Mouse (Mus musculus) ES-E14 (cell line): ENCODE measurements around the gene Bcl6. TPM values are rescaled to one million over a fixed set of nuclear protein-coding genes. Genes with fewer than 3 reads are reported as not detected.
A peak's percentile ranks its signal among the peaks of the same experiment; 100 is the strongest.

Experiments
- DNase-seq: peaks from one replicate; pipeline ENCODE4 v3.0.0-alpha.2; 2013; ENCODE audit warnings: low read depth, low spot score
- H3K27ac ChIP-seq: 2 replicates; pipeline ENCODE4 v1.5.1; 2012; ENCODE audit warnings: low read depth, mild to moderate bottlenecking, low read length, moderate library complexity, mixed read lengths; ENCODE audit not compliant: poor library complexity, insufficient read depth, severe bottlenecking
- H3K36me3 ChIP-seq: 2 replicates; pipeline ENCODE4 v1.6.1; 2012; ENCODE audit warnings: mild to moderate bottlenecking, low read length, moderate library complexity, mixed read lengths; ENCODE audit not compliant: control insufficient read depth, poor library complexity, insufficient read depth, severe bottlenecking
- H3K4me1 ChIP-seq, 2 experiments: fragments of 150-350 bp in 1 of 2; sonication (generic) in 1 of 2; 2 replicates each; pipeline ENCODE4 v1.6.1; 2012; ENCODE audit warnings: low read length in 2 of 2, mild to moderate bottlenecking in 1 of 2, mixed read lengths in 1 of 2; ENCODE audit not compliant: control insufficient read depth in 2 of 2, insufficient read depth in 2 of 2, poor library complexity in 1 of 2
- H3K4me3 ChIP-seq, 2 experiments: fragments of 150-350 bp in 1 of 2; sonication (generic) in 1 of 2; 2 replicates each; pipeline ENCODE4 v1.5.1; 2012; ENCODE audit warnings: low read length in 2 of 2, low read depth in 1 of 2, mild to moderate bottlenecking in 1 of 2, mixed read lengths in 1 of 2; ENCODE audit not compliant: insufficient read depth in 1 of 2, poor library complexity in 1 of 2, severe bottlenecking in 1 of 2
- H3K9ac ChIP-seq: 2 replicates; pipeline ENCODE4 v1.6.1; 2012; ENCODE audit warnings: low read depth, mild to moderate bottlenecking, low read length, mixed read lengths; ENCODE audit not compliant: poor library complexity, insufficient read depth, severe bottlenecking
- H3K9me3 ChIP-seq: fragments of 150-350 bp; sonication (generic); 2 replicates; pipeline ENCODE4 v1.6.1; 2012; ENCODE audit warnings: low read depth, mild to moderate bottlenecking, low read length; ENCODE audit not compliant: control insufficient read depth, insufficient read depth
- CHD2 ChIP-seq: IDR thresholded peaks from 2 replicates; pipeline ENCODE4 v1.6.1; 2014; ENCODE audit warnings: mild to moderate bottlenecking, low read depth, low read length, inconsistent platforms
- HCFC1 ChIP-seq: IDR thresholded peaks from 2 replicates; pipeline ENCODE4 v1.6.1; 2012; ENCODE audit warnings: low read length, inconsistent platforms, borderline replicate concordance; ENCODE audit not compliant: insufficient read depth
- MAFK ChIP-seq: IDR thresholded peaks from 2 replicates; pipeline ENCODE4 v1.6.1; 2014; ENCODE audit warnings: mild to moderate bottlenecking, low read depth, low read length, inconsistent platforms; ENCODE audit not compliant: insufficient read depth
- ZC3H11A ChIP-seq: IDR thresholded peaks from 2 replicates; pipeline ENCODE4 v1.6.1; 2012; ENCODE audit warnings: low read depth, mild to moderate bottlenecking, inconsistent platforms, low read length, borderline replicate concordance
- ZNF384 ChIP-seq: IDR thresholded peaks from 2 replicates; pipeline ENCODE4 v1.6.1; 2012; ENCODE audit warnings: low read depth, low read length, inconsistent platforms
- in situ Hi-C, 2 experiments: fragments of 600-800 bp; cut with MboI; formaldehyde crosslinking; loops; one replicate each; pipeline ENCODE4 v1.15.1; 2025; ENCODE audit warnings: low sequenced_read_pairs in 2 of 2, inconsistent platforms in 1 of 2; ENCODE audit not compliant: unreplicated experiment in 2 of 2
- total RNA-seq: library from RNA; depleted of rRNA; stranded (reverse); fragments of 300-350 nt; gene quantifications from 2 replicates; pipeline ENCODE4 v1.2.3, GENCODE M21; 2012

Bcl6 gene
- total RNA-seq, 1 experiment, result 1.5 TPM

GRCm38 (mm10) chr16:23953959-23954260 lies 34.7 kb downstream of the Bcl6 start:
- Histone ChIP-seq H3K9me3 (no peaks in the 10 kb centered on the region), H3K36me3 (no peaks in the 10 kb centered on the region), H3K27ac (no peak overlapping the region), H3K9ac (no peak overlapping the region), H3K4me1 (peaks cover 0 to 6% of the 10 kb centered on the region in 2 experiments; a peak in 1 of 4 replicates), H3K4me3 (no peak overlapping the region)
- DNase-seq, result no peak
- in situ Hi-C loops, result loop anchor here in 1 of 2 experiments (10.0 kb wide), 1 partner anchor 499 kb away; no protein-coding TSS in a partner anchor
- TF ChIP-seq HCFC1 (no peak), ZC3H11A (no peak), MAFK (no peak), ZNF384 (no peak), CHD2 (no peak)

GRCm38 (mm10) chr16:23953189-23953958 lies 35.3 kb downstream of the Bcl6 start:
- Histone ChIP-seq H3K4me3 (no peak overlapping the region), H3K36me3 (no peaks in the 10 kb centered on the region), H3K27ac (no peak overlapping the region), H3K9me3 (no peaks in the 10 kb centered on the region), H3K9ac (no peak overlapping the region), H3K4me1 (peaks cover 0 to 6% of the 10 kb centered on the region in 2 experiments; a peak in 1 of 4 replicates)
- no peak for TF ChIP-seq HCFC1
- peak; percentile 69; the same call in 1 of the 2 replicates for TF ChIP-seq ZC3H11A
- in situ Hi-C loops, result loop anchor here in 1 of 2 experiments (10.0 kb wide), 1 partner anchor 499 kb away; no protein-coding TSS in a partner anchor
- peak; percentile 49 for DNase-seq

GRCm38 (mm10) chr16:23952101-23952727 lies 36.4 kb downstream of the Bcl6 start:
- TF ChIP-seq ZC3H11A (no peak), MAFK (no peak), HCFC1 (no peak), CHD2 (no peak), ZNF384 (no peak)
- Histone ChIP-seq H3K4me1 (peaks cover 0 to 6% of the 10 kb centered on the region in 2 experiments; a peak in 1 of 4 replicates), H3K36me3 (no peaks in the 10 kb centered on the region), H3K4me3 (no peak overlapping the region), H3K9ac (no peak overlapping the region), H3K9me3 (no peaks in the 10 kb centered on the region), H3K27ac (no peak overlapping the region)
- no peak for DNase-seq
- in situ Hi-C loops, result loop anchor here in 1 of 2 experiments (10.0 kb wide), 1 partner anchor 497 kb away; no protein-coding TSS in a partner anchor

GRCm38 (mm10) chr16:23947654-23948053 lies 41.0 kb downstream of the Bcl6 start:
- in situ Hi-C loops, result no loop called here
- no peak overlapping the region for H3K4me3 ChIP-seq
- H3K27ac ChIP-seq, result no peak overlapping the region
- no peak for TF ChIP-seq ZNF384
- no peak for TF ChIP-seq MAFK
- TF ChIP-seq CHD2, result no peak
- TF ChIP-seq ZC3H11A, result no peak
- no peak for TF ChIP-seq HCFC1
- H3K9ac ChIP-seq, result no peak overlapping the region
- no peaks in the 10 kb centered on the region for H3K9me3 ChIP-seq
- no peak for DNase-seq
- no peaks in the 10 kb centered on the region for H3K36me3 ChIP-seq
- H3K4me1 ChIP-seq, result no peaks in the 10 kb centered on the region; a peak in 1 of 4 replicates
